Mouse (Mus musculus) left cerebral cortex, postnatal 25 days (tissue): ENCODE results near the gene Hsph1. TPM values are rescaled to one million over a fixed set of nuclear protein-coding genes. Genes with fewer than 3 reads are reported as not detected.

Experiments
- DNase-seq, 2 experiments: peaks; one replicate each; pipeline ENCODE4 v3.0.0; 2022; ENCODE audit warnings: low spot score in 2 of 2, mixed read lengths in 1 of 2
- intact Hi-C: fragments of 180-260 bp; cut with DNase I; formaldehyde crosslinking; loops from one replicate; pipeline ENCODE4 v1.15.1; 2025
- total RNA-seq, 2 experiments: library from RNA; stranded (reverse); gene quantifications; 2 replicates each; pipeline ENCODE4 v1.2.3; 2021

The Hsph1 gene
- total RNA-seq = 100 to 1,000 TPM; 388 to 390 TPM

DNA sequence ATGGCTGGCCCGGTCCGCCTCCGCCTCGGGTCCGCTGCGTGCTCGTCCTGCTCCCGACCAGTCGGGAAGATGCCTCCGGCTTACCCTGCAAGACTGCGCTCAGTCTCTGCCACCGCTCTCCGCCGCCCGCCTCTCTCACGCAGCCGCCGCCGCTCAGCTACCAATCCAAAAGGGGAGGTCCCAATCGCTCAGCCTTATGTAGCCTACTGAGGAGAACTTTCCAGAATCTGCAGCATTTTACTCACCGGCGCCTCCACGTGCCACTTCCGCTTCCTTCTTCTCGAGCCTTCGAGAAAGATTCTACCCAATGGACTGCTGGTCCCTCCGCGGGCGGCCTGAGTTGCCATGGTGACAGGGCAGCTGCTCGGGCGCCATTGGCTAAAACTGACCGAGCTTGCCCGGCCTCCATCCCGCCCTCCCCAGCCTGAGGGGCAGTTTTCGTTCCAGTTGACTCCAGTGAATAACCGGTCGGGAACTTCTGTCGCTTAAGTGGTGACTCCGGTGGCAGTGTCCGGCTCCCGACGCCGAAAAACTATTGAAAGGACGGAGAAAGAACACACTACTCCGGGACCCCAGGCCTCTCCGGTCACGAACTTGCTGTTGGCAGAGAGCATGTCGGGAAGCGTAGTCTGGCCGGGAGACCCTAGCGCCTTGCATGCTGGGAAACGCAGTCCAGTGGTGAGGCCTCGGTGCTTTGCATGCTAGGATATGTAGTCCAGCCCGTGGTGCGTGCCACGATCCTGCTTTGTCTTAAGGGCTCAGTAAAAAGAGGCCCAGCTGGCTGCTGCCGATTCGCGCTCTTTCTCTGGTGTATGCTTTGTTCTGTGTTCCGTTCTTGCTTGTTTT, at the start of gene Hsph1:
Gene Hsph1, minus strand, starts transcription at position 302 of the 846 bp plus-strand sequence.
- intact Hi-C loops = loop anchor here (1.0 kb wide), 1 partner anchor 42 kb away; the partner anchor contains the start of gene B3glct
- peak; percentile 99 to 100 for DNase-seq

DNA sequence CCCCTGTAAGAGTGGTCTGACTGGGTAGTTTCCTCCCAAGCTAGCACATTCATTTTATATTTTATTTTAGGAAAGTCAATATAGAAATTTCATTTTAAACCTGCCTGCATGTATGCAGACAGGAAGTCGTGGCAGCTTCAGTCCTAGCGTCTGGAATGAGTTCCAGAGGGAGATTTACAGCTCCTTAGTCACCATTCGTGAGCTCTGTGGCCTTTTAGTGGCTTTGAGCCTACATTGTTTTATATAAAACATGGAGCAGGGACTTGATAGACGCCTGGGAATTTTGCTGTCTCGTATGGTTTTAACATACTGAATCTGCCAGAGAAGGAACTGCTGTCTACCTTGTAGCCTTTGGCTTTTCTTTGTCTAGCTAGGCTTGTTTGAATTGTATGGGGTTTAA, 44.8 kb upstream of the Hsph1 start:
- no peak for DNase-seq
- intact Hi-C loops = no loop called here

DNA sequence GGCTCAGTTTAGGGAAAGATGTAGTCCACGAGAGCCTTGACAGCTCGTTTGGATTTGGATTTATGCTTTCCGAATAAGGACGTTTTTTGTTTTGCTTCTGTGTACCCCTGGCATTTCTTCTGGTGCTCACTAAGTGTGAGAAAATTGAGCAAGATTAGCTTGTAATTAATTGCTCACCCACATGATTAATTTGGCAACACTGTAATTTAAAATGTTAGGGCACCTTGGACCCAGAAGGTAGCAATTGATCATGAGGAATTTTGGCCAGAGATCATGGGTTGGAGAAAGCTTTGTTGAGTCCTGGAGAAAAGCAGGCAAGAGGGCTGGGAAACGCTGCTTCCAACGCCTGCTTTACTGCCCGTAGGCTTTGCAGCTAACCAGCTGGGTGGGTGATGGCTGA, 43.7 kb upstream of the Hsph1 start:
- intact Hi-C loops = no loop called here

DNA sequence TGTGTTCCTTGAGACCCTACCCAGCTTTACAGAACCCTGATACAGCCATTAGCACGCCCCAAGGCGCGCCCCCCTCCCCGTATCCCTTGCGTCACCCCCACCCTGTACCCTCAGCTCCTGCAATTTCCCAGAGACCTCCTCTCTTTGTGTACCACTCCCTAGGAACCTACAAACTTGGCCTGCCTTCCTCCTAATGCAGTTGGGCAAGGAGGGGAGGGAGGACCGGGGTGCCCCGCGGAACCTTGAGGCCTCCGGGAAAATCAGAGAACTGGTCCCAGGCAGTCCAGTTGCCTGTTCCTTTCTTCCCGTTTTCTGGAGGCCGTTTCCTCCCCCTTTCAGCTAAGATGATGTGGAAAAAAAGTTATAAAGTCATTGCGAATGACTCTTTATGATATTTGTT, 43.2 kb upstream of the Hsph1 start:
- no peak for DNase-seq
- intact Hi-C loops = no loop called here

More for the DNA sequence above, 43.7 kb upstream of the Hsph1 start:
- no peak for DNase-seq

DNA sequence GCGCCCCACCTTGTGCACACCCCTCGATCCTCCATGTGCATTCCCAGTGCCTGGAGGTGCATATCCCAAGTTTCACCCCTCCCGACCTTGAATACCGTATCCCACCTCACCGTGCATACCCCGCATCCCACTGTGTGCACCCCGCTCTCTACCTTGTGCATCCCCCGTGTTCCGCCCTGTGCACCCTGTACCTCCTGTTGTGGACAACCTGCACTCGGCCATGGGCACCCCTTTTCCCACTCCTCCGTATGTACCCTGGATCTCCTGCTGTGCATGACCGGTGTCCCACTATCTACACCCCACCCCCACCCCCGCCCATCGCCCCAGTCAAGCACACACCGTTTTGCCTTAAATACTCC, 42.8 kb upstream of the Hsph1 start:
- DNase-seq = no peak
- intact Hi-C loops = loop anchor here (1.0 kb wide), 1 partner anchor 43 kb away; the partner anchor contains the start of gene Hsph1

DNA sequence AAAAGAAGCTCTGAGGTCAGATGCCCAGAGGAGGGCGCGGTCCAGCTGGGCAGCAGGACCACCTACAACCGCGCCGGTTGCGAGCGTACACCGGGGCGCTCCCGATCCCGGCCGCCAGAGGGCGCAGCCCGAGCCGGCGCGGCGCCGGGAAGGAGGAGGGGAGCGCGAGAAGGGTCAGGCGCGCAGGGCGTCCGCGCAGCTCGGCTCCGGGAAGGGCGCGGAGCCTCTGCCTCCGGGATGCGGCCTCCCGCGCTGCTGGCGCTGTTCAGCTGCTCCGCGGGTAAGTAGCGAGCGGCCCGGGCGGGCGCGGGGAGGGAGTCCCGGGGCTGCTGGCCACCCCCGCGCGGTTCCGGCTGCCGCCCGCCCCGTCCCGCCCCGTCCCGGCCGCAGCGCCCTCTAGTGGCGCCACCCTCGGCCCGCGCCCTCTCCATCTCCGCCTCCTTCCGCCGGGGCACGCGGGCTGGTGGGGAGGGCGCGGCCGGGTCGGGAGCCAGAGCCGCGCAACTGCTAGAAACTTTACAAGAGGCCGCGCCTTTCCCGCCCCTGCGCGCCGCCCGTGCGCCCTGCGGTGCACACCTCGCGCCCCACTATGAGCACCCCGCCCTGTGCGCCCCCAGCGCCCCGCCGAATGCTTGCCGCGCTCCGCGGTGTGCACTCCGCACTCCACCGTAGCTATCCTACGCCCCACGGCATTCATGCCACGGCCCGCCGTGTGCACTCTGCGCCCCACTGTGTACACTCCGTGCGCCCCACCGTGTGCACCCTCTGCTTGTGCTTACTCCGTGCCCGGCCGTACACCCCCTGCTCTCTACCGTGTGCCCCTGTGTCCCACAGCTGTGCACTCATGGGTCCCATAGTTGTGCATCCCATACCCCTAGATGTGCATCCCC, 42.2 kb upstream of the Hsph1 start, which contains the start of gene B3glct:
Gene B3glct, plus strand, starts transcription at position 131 of the 890 bp plus-strand sequence.
- intact Hi-C loops = loop anchor here (1.0 kb wide), 1 partner anchor 42 kb away; the partner anchor contains the start of gene Hsph1

DNA sequence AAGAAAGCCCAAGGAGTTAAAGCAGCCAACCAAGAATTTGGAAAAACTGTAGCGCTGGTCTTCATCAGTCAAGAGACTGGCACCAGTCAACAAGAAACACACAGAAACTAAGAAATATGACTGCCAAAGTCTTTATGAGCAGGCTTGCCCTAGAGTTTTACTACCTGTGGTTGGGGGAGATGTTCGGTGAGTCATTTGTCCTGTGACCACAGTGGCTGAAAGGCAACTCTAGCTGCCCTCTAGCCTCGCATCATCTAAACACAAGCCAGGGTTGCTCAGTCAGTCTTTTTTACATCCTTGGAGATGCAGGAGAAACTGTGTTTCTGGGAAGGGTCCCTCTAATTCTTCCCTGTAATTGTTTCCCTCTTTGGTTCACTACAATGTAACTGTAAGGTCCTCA, 41.0 kb upstream of the Hsph1 start:
- DNase-seq = no peak
- intact Hi-C loops = no loop called here

More for the DNA sequence above, 42.2 kb upstream of the Hsph1 start, which contains the start of gene B3glct:
- DNase-seq = peak; percentile 67 to 85

DNA sequence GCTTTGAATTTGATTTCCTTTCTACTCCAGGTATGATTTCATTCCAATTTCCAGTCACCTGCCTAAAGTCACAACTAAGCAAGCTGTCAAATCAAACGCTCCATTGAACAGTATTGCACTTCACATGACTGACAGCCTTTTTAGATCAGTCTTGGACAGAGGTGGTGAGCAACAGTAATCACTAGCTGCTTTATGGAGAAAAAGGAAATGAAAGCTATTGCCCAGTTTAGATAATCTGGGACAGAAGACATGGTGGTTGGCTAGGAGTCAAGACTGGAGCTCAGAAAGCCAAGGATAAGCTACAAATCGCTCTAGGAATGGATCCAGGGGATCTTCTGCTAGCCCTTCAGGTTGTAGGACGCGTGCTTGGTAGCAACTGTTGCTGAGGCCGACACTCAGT, 27.2 kb upstream of the Hsph1 start:
- intact Hi-C loops = no loop called here
- DNase-seq = no peak

DNA sequence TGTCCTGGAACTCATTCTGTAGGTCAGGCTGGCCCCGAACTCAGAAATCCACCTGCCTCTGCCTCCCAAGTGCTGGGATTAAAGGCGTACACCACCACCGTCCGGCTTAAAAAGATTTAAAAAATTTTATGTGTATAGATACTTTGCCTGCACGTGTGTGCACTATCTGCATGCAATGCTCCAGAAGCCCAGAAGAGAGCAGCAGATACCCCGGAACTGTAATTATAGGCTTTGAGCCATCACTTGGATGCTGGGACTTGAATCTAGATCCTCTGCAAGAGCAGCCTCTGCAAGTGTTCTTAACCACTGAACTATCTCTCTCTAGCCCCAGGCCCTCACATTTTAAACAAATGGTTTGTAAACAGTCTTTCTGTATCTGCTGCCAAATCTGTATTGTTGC, 26.8 kb upstream of the Hsph1 start:
- intact Hi-C loops = no loop called here
- DNase-seq = no peak

DNA sequence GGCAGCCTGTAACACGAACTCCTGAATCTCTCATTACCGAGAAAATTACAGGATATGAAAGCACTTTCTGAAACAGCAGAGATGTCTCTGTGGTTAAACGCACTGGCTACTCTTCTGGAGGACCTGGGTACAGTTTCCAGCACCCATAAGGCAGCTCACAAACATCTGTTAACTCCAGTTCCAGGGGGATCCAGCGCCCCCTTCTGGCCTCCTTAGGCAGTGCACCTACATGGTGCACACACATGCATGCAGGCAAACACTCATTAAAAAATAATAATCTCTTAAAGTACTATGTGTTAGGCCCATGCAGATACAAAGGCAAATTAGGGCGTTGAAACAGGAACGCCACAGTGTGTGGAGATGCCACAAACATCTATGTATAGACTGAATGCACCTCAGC, 25.3 kb upstream of the Hsph1 start:
- intact Hi-C loops = no loop called here
- DNase-seq = no peak

DNA sequence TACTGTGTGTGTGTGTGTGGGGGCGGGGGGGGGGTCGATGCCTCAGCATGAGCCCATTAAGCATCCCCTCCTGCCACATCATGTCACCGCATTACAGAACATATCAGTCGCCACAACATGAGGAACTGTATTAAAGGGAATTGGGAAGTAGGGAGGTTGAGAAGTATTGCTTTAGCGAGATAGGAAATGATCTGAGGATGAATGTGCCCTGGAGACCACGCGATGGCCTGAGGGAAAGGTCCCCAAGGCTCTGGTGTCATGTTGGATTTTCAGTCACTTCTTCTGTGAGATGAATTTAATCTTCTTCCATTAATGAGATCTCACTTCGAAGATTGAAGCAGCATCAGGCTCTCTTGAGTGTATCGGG, 23.2 kb upstream of the Hsph1 start:
- intact Hi-C loops = no loop called here
- DNase-seq = no peak

DNA sequence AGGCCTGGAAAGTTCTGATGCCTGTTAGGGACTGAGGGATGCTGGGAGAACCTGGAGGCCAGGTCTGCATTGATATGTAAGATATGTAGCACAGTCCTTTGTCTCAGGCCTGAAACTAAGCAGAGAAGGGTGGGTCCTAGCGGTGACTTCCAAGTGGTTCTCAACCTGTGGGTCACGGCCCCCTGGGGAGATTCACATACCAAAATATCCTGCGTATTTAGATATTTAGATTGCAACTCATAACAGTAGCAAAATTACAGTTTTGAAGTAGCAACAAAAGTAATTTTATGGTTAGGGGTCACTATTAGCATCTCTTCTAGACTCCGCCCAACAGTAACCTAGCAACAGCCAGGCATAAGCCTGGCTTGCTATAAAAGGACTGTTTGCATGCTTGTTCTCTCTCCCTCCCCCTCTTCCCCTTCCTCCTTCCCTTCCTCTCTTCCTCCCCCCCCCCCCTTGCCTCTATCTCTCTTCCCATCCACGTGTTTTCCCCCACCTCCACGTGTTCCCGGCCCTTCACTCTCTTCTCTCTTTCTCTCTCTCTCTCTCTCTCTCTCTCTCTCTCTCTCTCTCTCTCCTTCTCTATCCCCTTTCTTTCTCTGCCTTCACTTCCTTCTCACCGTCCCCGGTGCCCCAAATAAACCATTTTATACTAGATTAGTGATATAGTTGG, 22.7 kb upstream of the Hsph1 start:
- intact Hi-C loops = no loop called here
- no peak for DNase-seq

DNA sequence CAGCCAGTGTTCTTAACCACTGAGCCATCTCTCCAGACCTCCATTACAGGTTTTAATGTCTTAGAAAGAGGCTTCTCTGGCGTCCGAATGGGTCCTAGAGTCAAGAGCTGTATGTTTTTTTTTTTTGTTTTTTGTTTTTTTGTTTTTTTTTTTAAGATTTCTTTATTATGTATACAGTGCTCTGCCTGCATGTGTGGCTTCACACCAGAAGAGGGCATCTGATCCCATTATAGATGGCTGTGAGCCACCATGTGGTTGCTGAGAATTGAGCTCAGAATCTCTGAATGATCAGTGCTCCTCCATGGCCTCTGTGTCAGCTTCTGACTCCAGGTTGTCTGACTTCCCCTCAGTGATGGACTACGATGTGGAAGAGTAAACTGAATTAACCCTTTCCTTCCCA, 21.8 kb upstream of the Hsph1 start:
- intact Hi-C loops = no loop called here
- no peak for DNase-seq

DNA sequence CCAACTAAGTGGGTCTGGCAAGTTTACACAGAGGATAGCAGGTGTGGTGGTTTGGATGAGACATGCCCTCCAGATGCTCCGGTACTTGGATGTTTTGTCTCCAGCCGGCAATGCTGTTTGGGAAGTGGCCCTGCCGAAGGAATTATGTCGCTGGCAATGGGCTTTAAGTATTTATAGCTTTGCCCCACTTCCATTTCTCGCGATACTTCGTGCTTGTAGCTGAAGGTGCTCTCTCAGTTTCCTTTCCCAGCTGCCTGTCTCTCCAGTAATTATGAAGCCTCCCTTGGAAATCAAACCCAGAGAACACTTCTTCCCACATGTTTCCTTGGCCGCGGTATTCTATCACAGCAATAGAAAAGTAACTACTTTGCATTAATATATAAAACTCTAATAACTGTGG, 19.5 kb upstream of the Hsph1 start:
- DNase-seq = no peak
- intact Hi-C loops = no loop called here

DNA sequence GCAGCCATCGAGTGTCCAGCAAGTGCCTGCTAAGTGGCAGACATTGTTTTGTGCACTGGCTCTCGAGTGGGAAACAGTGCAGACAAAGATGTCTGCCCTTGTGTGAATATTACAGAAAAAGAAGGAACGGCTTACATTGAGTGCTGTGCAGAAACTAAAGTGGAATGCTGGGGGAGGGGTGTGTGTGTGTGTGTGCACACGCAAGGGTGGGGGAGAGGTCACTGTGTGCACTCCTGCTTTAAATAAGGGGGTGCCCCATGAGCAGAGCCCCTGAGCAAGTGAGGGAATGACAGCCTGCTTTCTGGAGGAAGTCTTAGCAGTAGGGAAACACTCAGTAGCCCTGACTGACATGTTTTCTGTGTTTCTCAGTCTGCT, 14.0 kb upstream of the Hsph1 start:
- DNase-seq = no peak
- intact Hi-C loops = no loop called here

DNA sequence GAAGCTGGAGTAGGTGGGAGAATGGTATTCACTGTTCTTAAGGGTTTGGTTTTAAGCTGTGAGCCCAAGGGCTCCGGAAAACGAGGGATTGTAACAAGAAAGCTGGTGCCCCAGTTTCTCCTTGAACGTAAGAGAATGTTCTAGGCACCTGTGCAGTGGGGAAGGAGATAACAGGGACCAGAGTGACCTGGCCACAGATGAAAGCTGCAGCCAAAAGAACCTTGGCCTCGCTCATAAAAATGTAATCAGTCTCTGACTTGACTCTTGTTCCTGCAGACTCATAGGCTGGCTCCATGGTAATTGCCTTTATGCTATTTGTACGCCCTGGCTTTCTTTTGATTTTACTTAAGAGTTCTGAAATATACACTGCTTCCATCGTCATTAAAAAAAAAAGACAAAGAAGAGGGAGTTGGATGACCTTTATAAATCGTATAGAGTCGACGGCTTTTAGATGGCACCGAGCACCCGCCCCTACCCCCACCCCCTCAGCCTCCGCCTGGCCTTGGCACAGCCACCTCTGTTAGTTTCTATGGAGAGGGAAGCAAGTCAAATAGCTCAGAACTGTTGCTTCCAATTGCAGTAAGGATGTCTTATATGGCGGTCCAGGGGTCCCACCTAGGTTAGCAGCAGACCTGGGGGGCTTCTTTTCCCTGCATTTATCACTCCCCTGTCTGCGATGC, 13.5 kb upstream of the Hsph1 start:
- intact Hi-C loops = loop anchor here (5.0 to 10.0 kb wide), 2 partner anchors 205 to 373 kb away; no protein-coding TSS in a partner anchor
- DNase-seq = no peak

DNA sequence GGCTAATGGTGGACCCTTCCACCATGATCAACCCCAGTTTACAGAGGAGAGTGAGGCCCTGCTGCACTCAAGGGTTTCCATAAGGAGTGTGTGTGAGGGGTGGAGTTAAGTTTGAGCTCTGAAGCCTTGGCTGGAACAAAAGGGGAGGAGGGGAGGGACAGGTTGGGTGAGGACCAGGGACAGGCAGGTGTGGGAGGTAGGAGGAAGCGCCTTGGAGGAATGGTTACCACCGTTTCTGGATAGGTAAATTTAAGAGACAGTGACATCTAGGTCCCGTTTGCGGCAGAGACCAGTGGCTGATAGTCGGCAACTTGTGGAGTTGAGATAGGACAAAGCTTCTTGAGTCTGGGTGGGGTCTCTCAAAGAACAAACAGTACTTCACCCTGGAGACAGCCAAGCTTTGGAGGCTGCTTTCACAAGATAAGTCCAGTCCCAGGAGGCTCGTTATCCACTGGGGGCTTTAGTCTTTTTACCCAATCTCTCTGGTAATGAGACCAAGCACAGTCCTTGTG, 12.8 kb upstream of the Hsph1 start:
- intact Hi-C loops = loop anchor here (5.0 to 10.0 kb wide), 2 partner anchors 206 to 373 kb away; no protein-coding TSS in a partner anchor
- DNase-seq = no peak

DNA sequence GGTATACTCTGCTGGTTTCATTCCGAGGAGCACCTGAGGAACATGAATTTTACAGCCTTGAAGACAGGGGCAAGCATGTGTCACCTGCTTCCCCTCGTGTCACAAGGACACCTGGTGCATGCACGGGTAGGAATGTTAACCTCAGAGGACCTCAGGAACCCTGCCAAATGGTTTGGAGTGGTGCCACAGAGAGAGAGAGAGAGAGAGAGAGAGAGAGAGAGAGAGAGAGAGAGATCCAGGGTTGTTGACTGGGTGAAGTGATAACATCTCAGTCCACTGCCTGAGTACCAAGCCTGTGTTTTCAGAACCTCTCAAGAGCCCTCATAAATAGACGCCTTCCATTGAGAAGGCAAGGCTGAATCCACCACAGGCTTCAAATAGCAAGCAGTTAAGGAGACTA, 12.0 kb upstream of the Hsph1 start:
- intact Hi-C loops = loop anchor here (5.0 to 10.0 kb wide), 2 partner anchors 207 to 374 kb away; no protein-coding TSS in a partner anchor
- no peak for DNase-seq
